In genomic region chr5:134582221-134582907, GRCm38 (mm10) we compare ENCODE assay signal across 8 mouse cellular contexts. TPM values are rescaled to one million over a fixed set of nuclear protein-coding genes. Genes with fewer than 3 reads are reported as not detected.
A peak's percentile ranks its signal among the peaks of the same experiment; 100 is the strongest.
DNase-seq lines count a peak whose midpoint lies in the region; ATAC-seq and TF ChIP-seq lines count a peak whose summit lies in the region.

No protein-coding gene starts in this region.

- peaks cover 13% of the 10 kb centered on the region for H3K4me1 ChIP-seq in embryonic facial prominence, embryonic 13.5 days
- H3K4me1 ChIP-seq in limb, embryonic 14.5 days (ENCODE audit: control insufficient read depth, insufficient read depth, low read length): peaks cover 9% of the 10 kb centered on the region; the same call in 1 of the 2 replicates
- no peaks in the 10 kb centered on the region for H3K4me1 ChIP-seq in midbrain, postnatal 0 days (ENCODE audit: insufficient read depth, low read length)

- peaks cover 12% of the 10 kb centered on the region for H3K36me3 ChIP-seq in embryonic facial prominence, embryonic 13.5 days
- peaks cover 12% of the 10 kb centered on the region for H3K36me3 ChIP-seq in limb, embryonic 14.5 days (ENCODE audit: control insufficient read depth, insufficient read depth, low read length)
- H3K36me3 ChIP-seq in midbrain, postnatal 0 days (ENCODE audit: insufficient read depth, low read length): no peaks in the 10 kb centered on the region

- peak; percentile 46; the same call in 1 of the 2 replicates for TF ChIP-seq POLR2A in limb, embryonic 14.5 days (IDR thresholded peaks at IDR 0.05; ENCODE audit: borderline replicate concordance, extremely low read depth, insufficient read depth, insufficient read length)

- DNase-seq in 3134 (ENCODE audit: extremely low read depth, insufficient read length, low spot score): peak; percentile 92
- DNase-seq in adrenal gland, postnatal 36 days: peak; percentile 97 to 98
- DNase-seq in heart, adult 8-10 months (ENCODE audit: low spot score): peak; percentile 97
- peak; percentile 97 for DNase-seq in kidney, adult 9 months
- peak; percentile 96 for DNase-seq in limb, embryonic 14.5 days (ENCODE audit: low spot score)
- DNase-seq in midbrain, postnatal 0 days (ENCODE audit: low spot score): peak; percentile 98
- peak; percentile 95 to 97 for DNase-seq in spleen, postnatal 14 days (ENCODE audit: low spot score in 2 of 2)

- peak; percentile 84 for ATAC-seq in embryonic facial prominence, embryonic 13.5 days (ENCODE audit: insufficient number of reproducible peaks, insufficient read depth, low FRiP score, low TSS enrichment, low read depth)
- peak; percentile 96 for ATAC-seq in limb, embryonic 14.5 days (ENCODE audit: low FRiP score, low read depth)
- ATAC-seq in midbrain, postnatal 0 days (ENCODE audit: low FRiP score): peak; percentile 90

- 0 out of 2 replicates have a peak overlapping the region, but pooled peaks have one; percentile 35 for H3K27ac ChIP-seq in embryonic facial prominence, embryonic 13.5 days
- no peak overlapping the region for H3K27ac ChIP-seq in limb, embryonic 14.5 days (replicated peaks; ENCODE audit: low read depth, low read length)
- H3K27ac ChIP-seq in midbrain, postnatal 0 days (ENCODE audit: low read depth, low read length): no peak overlapping the region

- no peaks in the 10 kb centered on the region for H3K27me3 ChIP-seq in embryonic facial prominence, embryonic 13.5 days
- no peaks in the 10 kb centered on the region for H3K27me3 ChIP-seq in limb, embryonic 14.5 days (ENCODE audit: control insufficient read depth, insufficient read depth, low read length)
- H3K27me3 ChIP-seq in midbrain, postnatal 0 days (ENCODE audit: insufficient read depth, low read length): no peaks in the 10 kb centered on the region

- H3K9me3 ChIP-seq in embryonic facial prominence, embryonic 13.5 days: no peaks in the 10 kb centered on the region
- H3K9me3 ChIP-seq in limb, embryonic 14.5 days (ENCODE audit: control insufficient read depth, low read length): no peaks in the 10 kb centered on the region
- no peaks in the 10 kb centered on the region for H3K9me3 ChIP-seq in midbrain, postnatal 0 days (ENCODE audit: low read length)

- peak overlapping the region; percentile 91 for H3K4me2 ChIP-seq in embryonic facial prominence, embryonic 13.5 days
- H3K4me2 ChIP-seq in limb, embryonic 14.5 days (replicated peaks; ENCODE audit: low read depth, low read length, severe bottlenecking): peak overlapping the region; percentile 84
- H3K4me2 ChIP-seq in midbrain, postnatal 0 days (ENCODE audit: low read depth, low read length, poor library complexity, severe bottlenecking): peak overlapping the region; percentile 89

- TF ChIP-seq CTCF in midbrain, postnatal 0 days (IDR thresholded peaks at IDR 0.05): peak; percentile 86

- peak overlapping the region; percentile 64 for H3K4me3 ChIP-seq in embryonic facial prominence, embryonic 13.5 days
- peak overlapping the region; percentile 86 for H3K4me3 ChIP-seq in limb, embryonic 14.5 days (replicated peaks; ENCODE audit: low read length)
- peak overlapping the region; percentile 82 for H3K4me3 ChIP-seq in midbrain, postnatal 0 days (ENCODE audit: low read depth, low read length)

- H3K9ac ChIP-seq in embryonic facial prominence, embryonic 13.5 days: peak overlapping the region; percentile 79
- peak overlapping the region; percentile 78 for H3K9ac ChIP-seq in limb, embryonic 14.5 days (ENCODE audit: low read depth, low read length, severe bottlenecking)
- peak overlapping the region; percentile 73 for H3K9ac ChIP-seq in midbrain, postnatal 0 days (replicated peaks; ENCODE audit: low read length, poor library complexity, severe bottlenecking)

- WGBS in embryonic facial prominence, embryonic 13.5 days: 8% methylated on average over 27 of the region's 30 CpGs
- 9% methylated on average over 26 of the region's 30 CpGs for WGBS in limb, embryonic 14.5 days
- WGBS in midbrain, postnatal 0 days: 8% methylated on average over 30 of the region's 30 CpGs

RNA-seq across cellular contexts. Expression of gene Rfc2, which starts 1.2 kb away (rescaled TPM):
- total RNA-seq in adrenal gland, postnatal 36 days (2021): 10 to 100 TPM; 48.2 to 49.4 TPM
- polyA plus RNA-seq in embryonic facial prominence, embryonic 13.5 days (2015; fragmentation: Nextera tagmentation; extraction: Ambion mirVana): 326 and 332 TPM in 2 replicates
- 10 to 100 TPM; 21.6 to 26.0 (median 24.6) TPM for total RNA-seq in heart, adult 8-10 months (2022)
- polyA plus RNA-seq in limb, embryonic 14.5 days (2012; rRNA removed): 229 and 246 TPM in 2 replicates
- 241 and 262 TPM in 2 replicates for polyA plus RNA-seq in limb, embryonic 14.5 days (2014; fragmentation: Nextera tagmentation; extraction: Ambion mirVana)
- total RNA-seq in midbrain, postnatal 0 days (2014; rRNA removed): 58.1 and 87.6 TPM in 2 replicates
- 155 and 157 TPM in 2 replicates for polyA plus RNA-seq in midbrain, postnatal 0 days (2015; fragmentation: Nextera tagmentation; extraction: Ambion mirVana)

RNA-seq across cellular contexts. Expression of gene Syna, which starts 22.4 kb away (rescaled TPM):
- not detected for total RNA-seq in adrenal gland, postnatal 36 days (2021)
- 0.10 and 0.12 TPM in 2 replicates for polyA plus RNA-seq in embryonic facial prominence, embryonic 13.5 days (2015; fragmentation: Nextera tagmentation; extraction: Ambion mirVana)
- not detected for total RNA-seq in heart, adult 8-10 months (2022)
- 0.38 and 0.54 TPM in 2 replicates for polyA plus RNA-seq in limb, embryonic 14.5 days (2012; rRNA removed)
- polyA plus RNA-seq in limb, embryonic 14.5 days (2014; fragmentation: Nextera tagmentation; extraction: Ambion mirVana): 0.21 TPM in 1 of 2 replicates, not detected in the other
- total RNA-seq in midbrain, postnatal 0 days (2014; rRNA removed): not detected in 2 replicates
- 0.93 and 1.1 TPM in 2 replicates for polyA plus RNA-seq in midbrain, postnatal 0 days (2015; fragmentation: Nextera tagmentation; extraction: Ambion mirVana)

RNA-seq across cellular contexts. Expression of gene Clip2, which starts 30.1 kb away (rescaled TPM):
- 10 to 100 TPM; 15.1 to 21.0 TPM for total RNA-seq in adrenal gland, postnatal 36 days (2021)
- polyA plus RNA-seq in embryonic facial prominence, embryonic 13.5 days (2015; fragmentation: Nextera tagmentation; extraction: Ambion mirVana): 5.4 and 5.8 TPM in 2 replicates
- 1 to 10 TPM; 4.5 to 6.8 (median 5.4) TPM for total RNA-seq in heart, adult 8-10 months (2022)
- 25.5 and 30.0 TPM in 2 replicates for polyA plus RNA-seq in limb, embryonic 14.5 days (2012; rRNA removed)
- 4.7 and 4.9 TPM in 2 replicates for polyA plus RNA-seq in limb, embryonic 14.5 days (2014; fragmentation: Nextera tagmentation; extraction: Ambion mirVana)
- total RNA-seq in midbrain, postnatal 0 days (2014; rRNA removed): 148 and 153 TPM in 2 replicates
- 13.1 TPM in 2 replicates for polyA plus RNA-seq in midbrain, postnatal 0 days (2015; fragmentation: Nextera tagmentation; extraction: Ambion mirVana)

RNA-seq across cellular contexts. Expression of gene Lat2, which starts 32.5 kb away (rescaled TPM):
- 1 to 10 TPM; 3.3 to 4.4 TPM for total RNA-seq in adrenal gland, postnatal 36 days (2021)
- 2.6 and 2.9 TPM in 2 replicates for polyA plus RNA-seq in embryonic facial prominence, embryonic 13.5 days (2015; fragmentation: Nextera tagmentation; extraction: Ambion mirVana)
- 1 to 10 TPM in 3 of 4 experiments, under 1 TPM in 1; 0.44 to 2.4 (median 1.8) TPM for total RNA-seq in heart, adult 8-10 months (2022)
- polyA plus RNA-seq in limb, embryonic 14.5 days (2012; rRNA removed): 4.0 and 4.4 TPM in 2 replicates
- 3.1 and 3.7 TPM in 2 replicates for polyA plus RNA-seq in limb, embryonic 14.5 days (2014; fragmentation: Nextera tagmentation; extraction: Ambion mirVana)
- 0.44 and 2.8 TPM in 2 replicates for total RNA-seq in midbrain, postnatal 0 days (2014; rRNA removed)
- 1.6 and 2.2 TPM in 2 replicates for polyA plus RNA-seq in midbrain, postnatal 0 days (2015; fragmentation: Nextera tagmentation; extraction: Ambion mirVana)

RNA-seq across cellular contexts. Expression of gene Eif4h, which starts 56.9 kb away (rescaled TPM):
- total RNA-seq in adrenal gland, postnatal 36 days (2021): 100 to 1,000 TPM; 288 to 289 TPM
- 471 and 483 TPM in 2 replicates for polyA plus RNA-seq in embryonic facial prominence, embryonic 13.5 days (2015; fragmentation: Nextera tagmentation; extraction: Ambion mirVana)
- total RNA-seq in heart, adult 8-10 months (2022): 100 to 1,000 TPM; 124 to 141 (median 129) TPM
- 342 and 403 TPM in 2 replicates for polyA plus RNA-seq in limb, embryonic 14.5 days (2012; rRNA removed)
- 424 and 440 TPM in 2 replicates for polyA plus RNA-seq in limb, embryonic 14.5 days (2014; fragmentation: Nextera tagmentation; extraction: Ambion mirVana)
- 424 and 435 TPM in 2 replicates for total RNA-seq in midbrain, postnatal 0 days (2014; rRNA removed)
- 302 and 311 TPM in 2 replicates for polyA plus RNA-seq in midbrain, postnatal 0 days (2015; fragmentation: Nextera tagmentation; extraction: Ambion mirVana)
